Mouse (Mus musculus) spleen, adult 2 months (tissue): ENCODE results near the gene Cfb.

Experiments used
- CTCF ChIP-seq: fragments of 200-500 bp; IDR thresholded peaks from 2 replicates; pipeline ENCODE4 v1.5.1; 2011; ENCODE audit warnings: mild to moderate bottlenecking, inconsistent platforms; ENCODE audit not compliant: insufficient read depth, insufficient read length, insufficient replicate concordance; ENCODE audit errors: extremely low read depth
- POLR2A ChIP-seq: fragments of 200-500 bp; IDR thresholded peaks from 2 replicates; pipeline ENCODE4 v1.6.1; 2011; ENCODE audit warnings: low read depth, low read length, inconsistent platforms

GRCm38 (mm10) chr17:34814818-34815370, 47.4 kb downstream of the Cfb start:
- TF ChIP-seq POLR2A (no peak), CTCF (no peak)
